Mouse (Mus musculus) myocyte (in vitro differentiated cells): ENCODE results near the gene Lrcol1.

Source experiments
- E2F4 ChIP-seq: IDR thresholded peaks from one replicate; pipeline ENCODE4 v1.6.1; 2011; ENCODE audit warnings: mild to moderate bottlenecking, control low read depth, moderate library complexity; ENCODE audit not compliant: insufficient read depth
- MYOD1 ChIP-seq, 3 experiments: IDR thresholded peaks; one replicate each; pipeline ENCODE4 v1.6.1; 2011; ENCODE audit warnings: control low read depth in 2 of 3, low read depth in 2 of 3, mild to moderate bottlenecking in 2 of 3, moderate library complexity in 1 of 3; ENCODE audit not compliant: insufficient read length in 2 of 3, control insufficient read depth in 1 of 3
- POLR2A ChIP-seq: IDR thresholded peaks from one replicate; pipeline ENCODE4 v1.6.1; 2011; ENCODE audit warnings: low read depth, mild to moderate bottlenecking, control low read depth, moderate library complexity; ENCODE audit not compliant: insufficient read length
- POLR2AphosphoS2 ChIP-seq: IDR thresholded peaks from one replicate; pipeline ENCODE4 v1.6.1; 2011; ENCODE audit warnings: low read depth, control low read depth; ENCODE audit not compliant: insufficient read length
- SRF ChIP-seq: IDR thresholded peaks from one replicate; pipeline ENCODE4 v1.6.1; 2011; ENCODE audit warnings: low read depth; ENCODE audit not compliant: control insufficient read depth, insufficient read length

GRCm38 (mm10) chr5:110354716-110355115, 10.2 kb downstream of the Lrcol1 start:
- TF ChIP-seq POLR2A (no peak), MYOD1 (IDR thresholded peaks at IDR 0.05; ENCODE audit: control insufficient read depth in 1 of 3, insufficient read length in 2 of 3, low read depth in 2 of 3) (no peak), SRF (no peak), POLR2AphosphoS2 (no peak), E2F4 (no peak)
